In genomic region chr7:31130841-31131240, GRCm38 (mm10) we compare ENCODE assay signal across 9 mouse cellular contexts. TPM values are rescaled to one million over a fixed set of nuclear protein-coding genes. Genes with fewer than 3 reads are reported as not detected.
DNase-seq lines count a peak whose midpoint lies in the region; ATAC-seq and TF ChIP-seq lines count a peak whose summit lies in the region.
"Had no signal": no experiment of that assay in that cellular context is flagged by ENCODE, and none has a peak within 500 bp of the region (broad histone marks: within the 10 kb centered on the region; RNA-seq: fewer than 3 reads in every experiment).

No protein-coding gene starts in this region.

- no peak overlapping the region for H3K9ac ChIP-seq in limb, embryonic 11.5 days (ENCODE audit: low read length)
- H3K9ac ChIP-seq: heart, embryonic 13.5 days had no signal

- WGBS in limb, embryonic 11.5 days: 40% methylated on average over 4 of the region's 4 CpGs

- H3K4me1 ChIP-seq in E14TG2a.4 (replicated peaks; ENCODE audit: low read depth, low read length): peaks cover 45% of the 10 kb centered on the region
- H3K4me1 ChIP-seq in limb, embryonic 11.5 days (ENCODE audit: control insufficient read depth, insufficient read depth, low read length): peaks cover 4% of the 10 kb centered on the region; the same call in 1 of the 2 replicates

- H3K27ac ChIP-seq in layer of hippocampus, adult 2 months: no peak overlapping the region
- H3K27ac ChIP-seq in limb, embryonic 11.5 days (replicated peaks; ENCODE audit: low read depth, low read length): no peak overlapping the region
- H3K27ac ChIP-seq: heart, embryonic 13.5 days had no signal

- no peak overlapping the region for H3K4me3 ChIP-seq in layer of hippocampus, adult 2 months
- H3K4me3 ChIP-seq in E14TG2a.4 (replicated peaks; ENCODE audit: low read length): no peak overlapping the region
- no peak overlapping the region for H3K4me3 ChIP-seq in limb, embryonic 11.5 days (ENCODE audit: low read depth, low read length)
- H3K4me3 ChIP-seq: heart, embryonic 13.5 days had no signal

- no peaks in the 10 kb centered on the region for H3K9me3 ChIP-seq in E14TG2a.4 (ENCODE audit: low read length)
- H3K9me3 ChIP-seq in limb, embryonic 11.5 days (ENCODE audit: control insufficient read depth, low read length): no peaks in the 10 kb centered on the region
- H3K9me3 ChIP-seq: heart, embryonic 13.5 days had no signal

- TF ChIP-seq CTCF in layer of hippocampus, adult 2 months (conservative IDR thresholded peaks at IDR 0.05): peak; percentile 93
- peak; percentile 78 for TF ChIP-seq CTCF in E14TG2a.4 (conservative IDR thresholded peaks at IDR 0.05; ENCODE audit: low read length)

- peaks cover 22% of the 10 kb centered on the region for H3K27me3 ChIP-seq in E14TG2a.4 (ENCODE audit: insufficient read depth, low read length)
- peaks cover 21% of the 10 kb centered on the region for H3K27me3 ChIP-seq in limb, embryonic 11.5 days (ENCODE audit: control insufficient read depth, insufficient read depth, low read length)

- peaks cover 78% of the 10 kb centered on the region for H3K36me3 ChIP-seq in E14TG2a.4 (ENCODE audit: insufficient read depth, low read length)
- peaks cover 42% of the 10 kb centered on the region for H3K36me3 ChIP-seq in limb, embryonic 11.5 days (ENCODE audit: control insufficient read depth, insufficient read depth, low read length)

- no peak overlapping the region for H3K4me2 ChIP-seq in limb, embryonic 11.5 days (ENCODE audit: low read depth, severe bottlenecking)
- H3K4me2 ChIP-seq: heart, embryonic 13.5 days had no signal

- peak; percentile 58 to 63 for DNase-seq in layer of hippocampus, adult 2 months (ENCODE audit: low spot score in 2 of 2)
- no peak for DNase-seq in layer of hippocampus, adult 8-10 months (ENCODE audit: low spot score in 2 of 2)
- peak; percentile 54 for DNase-seq in limb, embryonic 11.5 days (ENCODE audit: low spot score)
- DNase-seq in retina, embryonic 14.5 days (ENCODE audit: low spot score): peak; percentile 80
- DNase-seq in right cerebral cortex, postnatal 36 days (ENCODE audit: low spot score in 2 of 2): no peak

- ATAC-seq in activated CD4-positive, CD25-positive, alpha-beta regulatory T cell, adult 4 months: peak; percentile 72
- ATAC-seq in erythroblast, adult 5-6 weeks (replicated peaks; ENCODE audit: low FRiP score, poor library complexity, severe bottlenecking): peak; percentile 60
- no peak for ATAC-seq in limb, embryonic 11.5 days (ENCODE audit: insufficient number of reproducible peaks, low FRiP score, low TSS enrichment, low read depth)

RNA-seq across cellular contexts. Expression of gene Scn1b, which starts 4.0 kb away (rescaled TPM):
- total RNA-seq in layer of hippocampus, adult 2 months (2021): 100 to 1,000 TPM; 585 to 611 TPM
- 100 to 1,000 TPM; 572 to 623 (median 584) TPM for total RNA-seq in layer of hippocampus, adult 8-10 months (2022)
- not detected for polyA plus RNA-seq in activated CD4-positive, CD25-positive, alpha-beta regulatory T cell, adult 4 months (2017; shearing (Covaris generic))
- 1.2 TPM in 1 of 2 replicates, not detected in the other for total RNA-seq in erythroblast, adult 5-6 weeks (2015; ENCODE audit: low replicate concordance)
- total RNA-seq in erythroblast, adult 5-6 weeks (2017; ENCODE audit: low replicate concordance): 1.2 TPM in 1 of 2 replicates, not detected in the other
- polyA plus RNA-seq in limb, embryonic 11.5 days (2014; fragmentation: Nextera tagmentation; extraction: Ambion mirVana): 0.51 and 1.0 TPM in 2 replicates

RNA-seq across cellular contexts. Expression of gene Hpn, which starts 15.8 kb away (rescaled TPM):
- total RNA-seq in layer of hippocampus, adult 2 months (2021): 1 to 10 TPM; 2.9 to 7.1 TPM
- 1 to 10 TPM; 4.8 to 9.5 (median 5.4) TPM for total RNA-seq in layer of hippocampus, adult 8-10 months (2022)
- 1 to 10 TPM; 4.3 to 5.6 TPM for polyA plus RNA-seq in activated CD4-positive, CD25-positive, alpha-beta regulatory T cell, adult 4 months (2017; shearing (Covaris generic))
- total RNA-seq in erythroblast, adult 5-6 weeks (2015; ENCODE audit: low replicate concordance): 4.0 and 10.0 TPM in 2 replicates
- 0.77 and 6.7 TPM in 2 replicates for total RNA-seq in erythroblast, adult 5-6 weeks (2017; ENCODE audit: low replicate concordance)
- polyA plus RNA-seq in limb, embryonic 11.5 days (2014; fragmentation: Nextera tagmentation; extraction: Ambion mirVana): 2.2 and 2.3 TPM in 2 replicates

RNA-seq across cellular contexts. Expression of gene Gramd1a, which starts 24.9 kb away (rescaled TPM):
- total RNA-seq in layer of hippocampus, adult 2 months (2021): 100 to 1,000 TPM; 118 to 124 TPM
- 100 to 1,000 TPM; 115 to 132 (median 125) TPM for total RNA-seq in layer of hippocampus, adult 8-10 months (2022)
- 100 to 1,000 TPM in 1 of 2 experiments, 10 to 100 TPM in 1; 81.1 to 115 TPM for polyA plus RNA-seq in activated CD4-positive, CD25-positive, alpha-beta regulatory T cell, adult 4 months (2017; shearing (Covaris generic))
- 20.9 and 27.9 TPM in 2 replicates for total RNA-seq in erythroblast, adult 5-6 weeks (2015; ENCODE audit: low replicate concordance)
- 4.9 and 6.2 TPM in 2 replicates for total RNA-seq in erythroblast, adult 5-6 weeks (2017; ENCODE audit: low replicate concordance)
- polyA plus RNA-seq in limb, embryonic 11.5 days (2014; fragmentation: Nextera tagmentation; extraction: Ambion mirVana): 86.9 and 87.2 TPM in 2 replicates

RNA-seq across cellular contexts. Expression of gene Fxyd3, which starts 54.3 kb away (rescaled TPM):
- total RNA-seq in layer of hippocampus, adult 2 months (2021): 1 to 10 TPM in 1 of 2 experiments, not detected in 1; 1.7 TPM
- total RNA-seq in layer of hippocampus, adult 8-10 months (2022): 1 to 10 TPM in 3 of 4 experiments, not detected in 1; 1.4 to 2.3 (median 1.6) TPM
- not detected for polyA plus RNA-seq in activated CD4-positive, CD25-positive, alpha-beta regulatory T cell, adult 4 months (2017; shearing (Covaris generic))
- total RNA-seq in erythroblast, adult 5-6 weeks (2015; ENCODE audit: low replicate concordance): not detected in 2 replicates
- not detected in 2 replicates for total RNA-seq in erythroblast, adult 5-6 weeks (2017; ENCODE audit: low replicate concordance)
- 12.9 and 17.5 TPM in 2 replicates for polyA plus RNA-seq in limb, embryonic 11.5 days (2014; fragmentation: Nextera tagmentation; extraction: Ambion mirVana)

Comparison
In these comparisons a context has a peak if more than half of its experiments do, and no peak if none do; other contexts are left out.
1. DNase-seq: peak in layer of hippocampus, adult 2 months (2 of 2), limb, embryonic 11.5 days (single experiment) and retina, embryonic 14.5 days (single experiment); none in layer of hippocampus, adult 8-10 months (0 of 2) and right cerebral cortex, postnatal 36 days (0 of 2).
2. RNA of gene Scn1b, which starts 4.0 kb away (total RNA-seq): 585 to 611 TPM in layer of hippocampus, adult 2 months and 572 to 623 TPM in layer of hippocampus, adult 8-10 months; 1.2 TPM in erythroblast, adult 5-6 weeks; every median in the first group is over 100 times any median in the second.
3. RNA of gene Gramd1a, which starts 24.9 kb away (total RNA-seq): 115 to 132 TPM in layer of hippocampus, adult 8-10 months and 118 to 124 TPM in layer of hippocampus, adult 2 months; 4.9 to 27.9 TPM in erythroblast, adult 5-6 weeks; every median in the first group is over 4 times any median in the second.